Mouse (Mus musculus): ENCODE measurements at regions not wholly inside any gene's neighbourhood (a gene's known extent, or its start where the extent isn't known, plus 50 kb on each side); places are given as distances from the start of the nearest gene placed in this dataset.

- TF ChIP-seq POLR2A (IDR thresholded peaks at IDR 0.05; ENCODE audit: borderline replicate concordance, extremely low read depth, insufficient read depth, insufficient read length, poor library complexity, severe bottlenecking): no peak
- peak; percentile 75 for TF ChIP-seq CTCF (IDR thresholded peaks at IDR 0.05; ENCODE audit: borderline replicate concordance, extremely low read depth, insufficient read depth, insufficient read length)
These were observed 586.3 kb downstream of the Gm6685 start for GRCm38 (mm10) chr11:27753212-27753912.
